Mouse (Mus musculus) telencephalon, adult 2 months (tissue): ENCODE results near the gene Gm6205.
"Not testable (repeated sequence)": the region's sequence is repeated elsewhere in the genome, so short reads cannot be mapped to it uniquely, and the experiment has no call there.

Source experiments
- DNase-seq: peaks from one replicate; pipeline ENCODE4 v3.0.0-alpha.2; 2011; ENCODE audit warnings: low read depth, low spot score

The Gm6205 gene

GRCm38 (mm10) chr5:94648082-94648481, at the start of gene Gm6205:
Gm6205 (plus strand) TSS chr5:94648382.
- DNase-seq: not testable (repeated sequence)

- not testable (repeated sequence) for DNase-seq
Measured at GRCm38 (mm10) chr5:94616242-94616641, 31.9 kb upstream of the Gm6205 start, which contains the start of gene Gm3147. Gm3147 (minus strand) TSS chr5:94616342.

GRCm38 (mm10) chr5:94623679-94624078, 24.5 kb upstream of the Gm6205 start, which contains the start of gene Gm6509:
Gm6509 (plus strand) TSS chr5:94623979.
- DNase-seq: not testable (repeated sequence)
